Mouse (Mus musculus) limb, embryonic 14.5 days (tissue): ENCODE results near the gene 4933407L21Rik. TPM values are rescaled to one million over a fixed set of nuclear protein-coding genes. Genes with fewer than 3 reads are reported as not detected.

ENCODE experiments used
- ATAC-seq: fragments of 200-750 bp; cut with Nextera tagmentation; 2 replicates; pipeline ENCODE4 v1.8.0; 2017; ENCODE audit warnings: low read depth, moderate number of reproducible peaks, moderate TSS enrichment; ENCODE audit not compliant: low FRiP score
- DNase-seq: peaks from one replicate; pipeline ENCODE4 v3.0.0-alpha.2; 2015; ENCODE audit warnings: low spot score
- H3K27ac ChIP-seq: fragments of 300-500 bp; sonication (generic); replicated peaks from 2 replicates; pipeline ENCODE4 v1.5.1; 2014; ENCODE audit warnings: low read depth, mild to moderate bottlenecking, low read length, moderate library complexity, mixed read lengths
- H3K27me3 ChIP-seq: fragments of 300-500 bp; sonication (generic); 2 replicates; pipeline ENCODE4 v1.6.1; 2014; ENCODE audit warnings: low read length, mixed read lengths; ENCODE audit not compliant: control insufficient read depth, insufficient read depth
- H3K36me3 ChIP-seq: fragments of 300-500 bp; sonication (generic); 2 replicates; pipeline ENCODE4 v1.6.1; 2014; ENCODE audit warnings: mild to moderate bottlenecking, low read length, moderate library complexity, mixed read lengths; ENCODE audit not compliant: control insufficient read depth, insufficient read depth
- H3K4me1 ChIP-seq: fragments of 300-500 bp; sonication (generic); 2 replicates; pipeline ENCODE4 v1.6.1; 2014; ENCODE audit warnings: antibody characterized with exemption, low read length, mixed read lengths; ENCODE audit not compliant: control insufficient read depth, insufficient read depth
- H3K4me2 ChIP-seq: fragments of 300-500 bp; sonication (generic); replicated peaks from 2 replicates; pipeline ENCODE4 v1.6.1; 2014; ENCODE audit warnings: low read depth, mild to moderate bottlenecking, low read length, moderate library complexity; ENCODE audit not compliant: severe bottlenecking
- H3K4me3 ChIP-seq: fragments of 300-500 bp; sonication (generic); replicated peaks from 2 replicates; pipeline ENCODE4 v1.5.1; 2014; ENCODE audit warnings: low read length
- H3K9ac ChIP-seq: fragments of 300-500 bp; sonication (generic); 2 replicates; pipeline ENCODE4 v1.6.1; 2014; ENCODE audit warnings: mild to moderate bottlenecking, low read depth, low read length, moderate library complexity; ENCODE audit not compliant: severe bottlenecking
- H3K9me3 ChIP-seq: fragments of 300-500 bp; sonication (generic); 2 replicates; pipeline ENCODE4 v1.6.1; 2016; ENCODE audit warnings: low read length; ENCODE audit not compliant: control insufficient read depth
- POLR2A ChIP-seq: fragments of 200-500 bp; IDR thresholded peaks from 2 replicates; pipeline ENCODE4 v1.8.0; 2012; ENCODE audit warnings: inconsistent platforms, mild to moderate bottlenecking, moderate library complexity, borderline replicate concordance; ENCODE audit not compliant: insufficient read depth, insufficient read length; ENCODE audit errors: extremely low read depth
- whole genome bisulfite sequencing: fragments of 180-500 bp; shearing (Covaris S2); extraction: QIAGEN DNeasy Blood & Tissue Kit; methylation state at CpG from one replicate; pipeline ENCODE4 v1.1.7; 2014; 5-methylcytosine and 5-hydroxymethylcytosine counted together
- polyA plus RNA-seq, 2 experiments: library from polyadenylated mRNA; depleted of rRNA in 1 of 2; stranded (reverse) in 1 of 2; unstranded in 1 of 2; fragments of >200 nt; fragmentation: Nextera tagmentation in 1 of 2; extraction: Ambion mirVana in 1 of 2; gene quantifications; 2 replicates each; pipeline versions ENCODE4 v1.2.1 to v1.2.3; 2012 to 2014

The 4933407L21Rik gene
- polyA plus RNA-seq (2012; rRNA removed) (1.2 and 1.3 TPM in 2 replicates), polyA plus RNA-seq (2014; fragmentation: Nextera tagmentation; extraction: Ambion mirVana) (0.66 and 0.73 TPM in 2 replicates)

DNA sequence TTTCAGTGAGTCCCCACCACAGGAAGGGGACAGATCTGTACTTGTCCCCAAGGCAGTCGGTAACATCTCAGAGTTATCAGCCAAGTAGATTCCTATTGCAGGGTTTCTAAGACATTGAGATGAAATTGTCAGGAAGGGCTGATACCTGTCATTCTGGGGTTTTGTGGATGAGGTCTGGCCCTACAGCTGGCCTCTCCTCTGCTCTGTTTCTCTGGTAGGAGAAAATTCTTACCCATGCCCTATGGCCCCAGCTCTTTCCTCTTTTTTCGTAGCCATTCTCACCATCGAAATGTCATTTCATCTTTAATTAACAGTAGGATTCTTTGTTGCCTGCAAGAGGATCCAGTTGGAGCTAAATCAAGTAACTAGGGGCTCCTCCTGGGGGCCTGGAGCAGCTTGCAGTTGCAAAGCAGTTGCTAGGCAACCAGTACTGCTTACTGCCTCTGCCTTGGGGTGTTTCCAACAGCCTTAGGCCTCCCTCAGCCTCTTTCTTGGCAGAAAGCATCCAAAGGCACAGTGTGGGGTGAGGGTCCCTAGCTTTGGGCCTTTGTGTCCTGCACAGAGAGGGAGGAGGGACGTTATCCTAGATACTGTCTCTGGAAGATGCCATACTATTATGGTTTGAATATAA is at the start of gene 4933407L21Rik:
TSS of gene 4933407L21Rik (plus strand) at position 427 of the 631 bp plus-strand sequence.
- Histone ChIP-seq H3K36me3 (no peaks in the 10 kb centered on the region), H3K9ac (no peak within 1 kb of the TSS), H3K4me3 (no peak within 1 kb of the TSS), H3K4me2 (0 out of 2 replicates have a peak within 1 kb of the TSS, but pooled peaks have one; percentile 7), H3K4me1 (peaks cover 20% of the 10 kb centered on the region), H3K27me3 (no peaks in the 10 kb centered on the region), H3K9me3 (no peaks in the 10 kb centered on the region), H3K27ac (peak within 1 kb of the TSS; percentile 58)
- TF ChIP-seq POLR2A: no peak
- 59% methylated on average over 4 of the region's 4 CpGs for WGBS
- ATAC-seq (peak; percentile 86), DNase-seq (peak; percentile 92)

DNA sequence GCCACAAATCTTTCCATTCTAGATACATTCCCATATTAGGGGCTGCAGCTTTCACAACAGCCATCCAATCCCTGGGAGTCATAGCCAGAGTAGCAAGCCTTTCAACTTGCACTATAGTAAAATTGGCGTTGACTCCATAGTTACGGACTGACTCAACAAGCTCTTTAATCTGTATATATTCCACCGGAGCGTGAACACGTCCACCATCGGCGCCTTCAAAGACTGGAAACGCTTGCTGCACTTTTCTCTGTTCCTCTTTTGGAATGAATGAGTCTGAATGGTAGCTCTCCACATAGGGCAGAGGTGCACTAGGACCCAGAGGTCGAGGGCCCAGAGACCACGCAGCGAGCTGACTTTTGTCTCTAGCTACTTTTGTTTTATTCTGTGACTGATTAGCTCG is 46.3 kb upstream of the 4933407L21Rik start:
- Histone ChIP-seq H3K4me1 (no peaks in the 10 kb centered on the region), H3K27ac (no peak overlapping the region), H3K4me3 (no peak overlapping the region), H3K9ac (no peak overlapping the region), H3K4me2 (no peak overlapping the region), H3K27me3 (no peaks in the 10 kb centered on the region), H3K9me3 (peaks cover 4% of the 10 kb centered on the region; the same call in 1 of the 2 replicates), H3K36me3 (no peaks in the 10 kb centered on the region)
- ATAC-seq: no peak
- DNase-seq: no peak
- TF ChIP-seq POLR2A: no peak
- 92% methylated on average over 12 of the region's 12 CpGs for WGBS

DNA sequence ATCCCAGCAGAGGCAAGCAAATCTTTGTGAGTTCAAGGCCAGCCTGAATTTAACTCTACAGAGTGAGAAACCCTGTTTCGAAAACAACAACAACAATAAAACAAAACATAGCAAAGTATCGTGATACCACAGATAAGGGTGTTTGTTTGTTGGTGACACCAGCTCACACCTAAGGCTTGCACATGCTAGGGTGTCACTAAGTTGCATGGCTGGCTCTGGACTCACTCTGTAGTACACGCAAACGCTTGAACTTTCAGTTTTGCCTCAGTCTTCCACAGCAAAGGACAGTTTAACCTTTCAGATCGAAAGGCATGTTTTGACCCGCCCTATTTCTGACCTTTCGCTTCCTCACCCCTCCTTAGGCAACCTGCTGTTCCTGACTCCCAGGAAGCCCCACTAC is 41.1 kb upstream of the 4933407L21Rik start:
- H3K36me3 ChIP-seq: no peaks in the 10 kb centered on the region
- no peak overlapping the region for H3K4me2 ChIP-seq
- ATAC-seq (no peak), DNase-seq (no peak)
- no peak overlapping the region for H3K27ac ChIP-seq
- H3K4me3 ChIP-seq: no peak overlapping the region
- no peak for TF ChIP-seq POLR2A
- H3K9ac ChIP-seq: no peak overlapping the region
- H3K9me3 ChIP-seq: no peaks in the 10 kb centered on the region; the same call in 1 of the 2 replicates
- WGBS: 85% methylated on average over 7 of the region's 7 CpGs
- no peaks in the 10 kb centered on the region for H3K27me3 ChIP-seq
- no peaks in the 10 kb centered on the region for H3K4me1 ChIP-seq

DNA sequence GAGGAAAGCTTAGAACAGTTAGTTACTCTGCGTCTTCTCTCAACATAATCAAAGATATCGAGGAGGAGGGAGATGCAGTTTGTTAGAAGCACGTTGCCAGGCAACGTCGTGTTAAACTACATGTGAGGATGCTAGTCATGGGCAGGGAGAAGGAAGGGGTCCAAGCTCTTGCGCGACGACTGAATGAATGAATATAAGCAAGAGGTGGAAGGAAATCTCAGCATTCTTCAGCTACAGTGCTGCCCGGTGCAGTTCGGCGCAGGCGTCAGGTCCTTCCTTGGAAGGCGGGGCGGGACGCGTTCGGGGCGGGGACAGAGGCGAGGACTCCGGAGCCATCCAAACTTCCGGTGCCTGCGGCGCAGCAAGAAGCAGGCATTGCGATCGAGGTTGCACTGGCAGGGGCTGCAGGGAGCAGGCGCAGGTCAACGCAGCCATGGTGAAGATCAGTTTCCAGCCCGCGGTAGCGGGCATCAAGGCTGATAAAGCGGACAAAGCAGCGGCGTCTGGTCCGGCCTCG is 34.0 kb upstream of the 4933407L21Rik start, which contains the start of gene Itm2c:
TSS of gene Itm2c (plus strand) at position 51 of the 517 bp plus-strand sequence.
- DNase-seq: peak; percentile 80
- peak; percentile 84 for ATAC-seq
- no peaks in the 10 kb centered on the region for H3K27me3 ChIP-seq
- peak within 1 kb of the TSS; percentile 84 for H3K4me2 ChIP-seq
- under 1% methylated on average over 30 of the region's 35 CpGs for WGBS
- H3K27ac ChIP-seq: peak within 1 kb of the TSS; percentile 96
- H3K4me1 ChIP-seq: peaks cover 40% of the 10 kb centered on the region
- no peaks in the 10 kb centered on the region for H3K9me3 ChIP-seq
- peak within 1 kb of the TSS; percentile 89 for H3K9ac ChIP-seq
- TF ChIP-seq POLR2A: 0 out of 2 replicates have a peak, but pooled peaks have one; percentile 57
- peak within 1 kb of the TSS; percentile 82 for H3K4me3 ChIP-seq
- H3K36me3 ChIP-seq: no peaks in the 10 kb centered on the region

DNA sequence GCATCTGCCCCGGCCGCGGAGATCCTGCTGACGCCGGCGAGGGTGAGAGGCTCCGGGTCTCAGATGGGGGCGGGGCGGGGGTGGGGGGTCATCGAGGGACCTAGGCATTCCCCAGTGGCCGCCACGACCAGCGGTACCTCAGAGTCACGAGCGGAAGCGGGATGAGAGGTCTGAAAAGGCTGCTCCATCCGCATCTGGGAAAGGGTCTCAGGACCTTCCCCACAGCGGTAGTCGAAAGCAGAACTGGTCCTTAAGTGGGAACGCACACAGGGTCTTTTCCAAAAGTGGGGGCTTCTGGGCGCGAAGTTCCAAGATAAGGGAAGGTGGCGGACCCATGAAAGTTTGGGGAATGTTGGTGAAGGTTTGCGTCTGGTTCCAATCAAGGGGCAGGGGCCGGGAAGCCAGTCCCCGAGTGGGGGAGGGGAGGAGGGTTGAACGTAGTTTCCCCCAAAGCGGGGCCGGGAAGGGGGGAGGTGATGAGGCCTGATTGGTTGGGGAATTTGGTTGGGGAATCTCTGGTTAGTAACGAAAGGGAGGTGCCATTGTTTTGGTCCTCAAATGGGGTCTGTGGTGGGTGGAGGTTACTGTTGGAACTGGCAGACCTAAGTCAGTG is 33.4 kb upstream of the 4933407L21Rik start:
- Histone ChIP-seq H3K27me3 (no peaks in the 10 kb centered on the region), H3K36me3 (no peaks in the 10 kb centered on the region), H3K9me3 (no peaks in the 10 kb centered on the region), H3K27ac (peak overlapping the region; percentile 96), H3K9ac (peak overlapping the region; percentile 89), H3K4me3 (peak overlapping the region; percentile 82), H3K4me2 (peak overlapping the region; percentile 84), H3K4me1 (peaks cover 46% of the 10 kb centered on the region)
- under 1% methylated on average over 29 of the region's 30 CpGs for WGBS
- ATAC-seq (peak; percentile 62), DNase-seq (peak; percentile 89)
- no peak for TF ChIP-seq POLR2A
